18 mouse cellular contexts compared by ENCODE assay signal in the genomic region with DNA sequence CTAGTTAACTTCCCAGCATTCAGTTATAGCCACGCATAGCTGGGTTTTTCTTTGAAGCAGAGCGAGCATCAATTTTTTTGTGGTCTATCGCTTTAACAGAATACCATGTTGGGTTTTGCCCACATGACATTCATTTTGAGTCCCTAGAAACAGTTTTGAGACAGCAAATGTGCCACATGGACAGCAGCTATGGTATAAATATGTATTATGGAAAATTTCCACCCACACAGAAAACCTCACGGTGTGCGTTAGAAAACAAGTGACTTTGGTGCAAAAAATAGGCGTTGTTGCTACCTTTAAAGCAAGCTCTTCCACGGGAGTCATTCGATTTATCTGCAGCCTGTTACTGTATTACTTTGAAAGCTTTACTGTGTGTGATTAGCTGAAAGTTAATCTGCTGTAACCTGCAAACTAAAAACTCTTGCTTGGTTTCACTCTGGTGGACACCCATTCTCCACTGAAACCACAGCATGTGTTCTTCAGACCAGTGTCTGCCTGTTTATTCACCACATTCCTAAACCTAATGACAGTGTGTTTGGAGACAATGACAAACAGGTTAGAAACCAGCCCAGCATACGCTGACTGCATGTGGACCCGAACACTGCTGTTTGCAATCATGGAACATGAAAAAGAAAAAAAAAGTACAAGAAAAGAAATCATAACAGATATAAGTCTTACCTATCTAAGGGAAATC. TPM values are rescaled to one million over a fixed set of nuclear protein-coding genes. Genes with fewer than 3 reads are reported as not detected.
DNase-seq lines count a peak whose midpoint lies in the region; ATAC-seq lines count a peak whose summit lies in the region.
"Had no signal": no experiment of that assay in that cellular context is flagged by ENCODE, and none has a peak within 500 bp of the region (broad histone marks: within the 10 kb centered on the region; RNA-seq: fewer than 3 reads in every experiment).

No protein-coding gene starts in this region.

- no peaks in the 10 kb centered on the region for H3K27me3 ChIP-seq in kidney, embryonic 16.5 days (ENCODE audit: insufficient read depth, low read length)

- H3K36me3 ChIP-seq in kidney, embryonic 16.5 days (ENCODE audit: insufficient read depth, low read length): no peaks in the 10 kb centered on the region
- H3K36me3 ChIP-seq: heart, embryonic 10.5 days; limb, embryonic 10.5 days had no signal

- no peak overlapping the region for H3K4me3 ChIP-seq in kidney, embryonic 16.5 days (ENCODE audit: low read length)
- H3K4me3 ChIP-seq: erythroblast, embryonic 14.5 days; heart, embryonic 10.5 days; limb, embryonic 10.5 days had no signal

- 0 out of 2 replicates have a peak, but pooled peaks cover 4% of the 10 kb centered on the region for H3K4me1 ChIP-seq in kidney, embryonic 16.5 days (ENCODE audit: insufficient read depth, low read length)
- H3K4me1 ChIP-seq: heart, embryonic 10.5 days; limb, embryonic 10.5 days had no signal

- peak; percentile 19 for DNase-seq in adrenal gland, adult 2 months
- DNase-seq in adrenal gland, postnatal 4 days (ENCODE audit: low spot score in 2 of 2): no peak
- no peak for DNase-seq in kidney, adult 9 months
- DNase-seq in cerebellum, postnatal 25 days: no peak
- DNase-seq: cerebellum, adult 9-11 months; heart, postnatal 10 days had no signal

- peak overlapping the region; percentile 25; the same call in 1 of the 2 replicates for H3K4me2 ChIP-seq in kidney, embryonic 16.5 days (replicated peaks; ENCODE audit: low read depth, low read length)
- H3K4me2 ChIP-seq: hindbrain, embryonic 14.5 days; liver, embryonic 11.5 days; lung, embryonic 14.5 days had no signal

- H3K27ac ChIP-seq in kidney, embryonic 16.5 days (ENCODE audit: low read length): peak overlapping the region; percentile 56; the same call in 1 of the 2 replicates
- H3K27ac ChIP-seq: heart, embryonic 10.5 days; hindbrain, embryonic 14.5 days; limb, embryonic 10.5 days; stomach, postnatal 0 days had no signal

- no peaks in the 10 kb centered on the region for H3K9me3 ChIP-seq in kidney, embryonic 16.5 days (ENCODE audit: low read length)
- H3K9me3 ChIP-seq: heart, embryonic 10.5 days; limb, embryonic 10.5 days had no signal

- H3K9ac ChIP-seq in kidney, embryonic 16.5 days (replicated peaks; ENCODE audit: low read length): no peak overlapping the region
- H3K9ac ChIP-seq: hindbrain, embryonic 14.5 days; lung, embryonic 14.5 days had no signal

- 61% methylated on average over 10 of the region's 10 CpGs for WGBS in kidney, embryonic 16.5 days

- ATAC-seq in kidney, embryonic 16.5 days (ENCODE audit: low FRiP score, low TSS enrichment): peak; percentile 54; the same call in 1 of the 2 replicates
- ATAC-seq in CD4-positive, CD25-positive, alpha-beta regulatory T cell, adult 4 months: peak; percentile 48
- ATAC-seq in inflammation-experienced regulatory T-cells, adult 6 months: peak; percentile 41
- ATAC-seq in megakaryocyte-erythroid progenitor cell, adult 5-6 weeks (replicated peaks; ENCODE audit: low FRiP score, low TSS enrichment, poor library complexity, severe bottlenecking): no peak
- ATAC-seq: forebrain, embryonic 14.5 days had no signal

RNA-seq across cellular contexts. Expression of gene Cytip, which starts 0.8 kb away (rescaled TPM):
- 10 to 100 TPM in 1 of 2 experiments, 1 to 10 TPM in 1; 9.8 to 17.1 TPM for total RNA-seq in adrenal gland, adult 2 months (2021)
- 5.0 and 7.0 TPM in 2 replicates for polyA plus RNA-seq in adrenal gland, adult 2 months (2012; rRNA removed)
- 1 to 10 TPM; 7.4 to 8.1 TPM for total RNA-seq in adrenal gland, postnatal 4 days (2021)
- polyA plus RNA-seq in kidney, embryonic 16.5 days (2015; fragmentation: Nextera tagmentation; extraction: Ambion mirVana): 1.4 and 1.5 TPM in 2 replicates
- 100 to 1,000 TPM; 430 to 456 TPM for polyA plus RNA-seq in CD4-positive, CD25-positive, alpha-beta regulatory T cell, adult 4 months (2017; shearing (Covaris generic))
- polyA plus RNA-seq in inflammation-experienced regulatory T-cells, adult 6 months (2017; shearing (Covaris generic)): 100 to 1,000 TPM; 325 to 394 (median 384) TPM
- total RNA-seq in megakaryocyte-erythroid progenitor cell, adult 5-6 weeks (2014; fragmentation: Nextera tagmentation): 3.9 and 8.5 TPM in 2 replicates
- total RNA-seq in megakaryocyte-erythroid progenitor cell, adult 5-6 weeks (2017): 6.6 and 13.2 TPM in 2 replicates
- polyA plus RNA-seq: erythroblast, embryonic 14.5 days; forebrain, embryonic 14.5 days; hindbrain, embryonic 14.5 days had no signal

Comparison
In these comparisons a context has a peak if more than half of its experiments do, and no peak if none do; other contexts are left out.
1. RNA of gene Cytip, which starts 0.8 kb away (polyA plus RNA-seq): 430 to 456 TPM in CD4-positive, CD25-positive, alpha-beta regulatory T cell, adult 4 months and 325 to 394 TPM in inflammation-experienced regulatory T-cells, adult 6 months; 5.0 to 7.0 TPM in adrenal gland, adult 2 months and 1.4 to 1.5 TPM in kidney, embryonic 16.5 days; every median in the first group is over 10 times any median in the second.